Mouse (Mus musculus): Measurements from ENCODE around the gene Zp2. TPM values are rescaled to one million over a fixed set of nuclear protein-coding genes. Genes with fewer than 3 reads are reported as not detected.

The Zp2 gene
- total RNA-seq, 4 experiments from 2014 or later, result not detected

Other genes with a start within 250 kb of the Zp2 start
- gene Lyrm1, start 249.4 kb downstream of the Zp2 start, total RNA-seq (2022), result 1 to 10 TPM; 5.7 to 6.9 (median 5.8) TPM
- 10 to 100 TPM; 21.8 to 35.5 (median 26.6) TPM for gene Dcun1d3, start 249.0 kb downstream of the Zp2 start, total RNA-seq (2022)
- under 1 TPM in 3 of 4 experiments, not detected in 1; 0.06 to 0.11 (median 0.06) TPM for gene Dnah3, start 50.0 kb downstream of the Zp2 start, total RNA-seq (2022)
- gene Tmem159, start 42.9 kb downstream of the Zp2 start, total RNA-seq (2022), result 100 to 1,000 TPM in 3 of 4 experiments, 10 to 100 TPM in 1; 95.7 to 156 (median 129) TPM
- gene Anks4b, start 28.6 kb upstream of the Zp2 start, total RNA-seq (2022), result under 1 TPM; 0.07 to 0.49 (median 0.37) TPM
- 1 to 10 TPM in 3 of 4 experiments, under 1 TPM in 1; 0.70 to 9.0 (median 4.9) TPM for gene Crym, start 56.8 kb upstream of the Zp2 start, total RNA-seq (2022)
- gene Abca14, start 58.7 kb upstream of the Zp2 start, total RNA-seq (2022), result under 1 TPM in 1 of 4 experiments, not detected in 3; 0.08 TPM
- not detected for gene Abca15, start 183.4 kb upstream of the Zp2 start, total RNA-seq (2022)